Mouse (Mus musculus) E14TG2a.4 (cell line): Measurements from ENCODE around the gene Timm9.

Experiments used
- CTCF ChIP-seq: conservative IDR thresholded peaks from 2 replicates; pipeline ENCODE4 v1.5.1; 2014; ENCODE audit warnings: low read length
- NANOG ChIP-seq: IDR thresholded peaks from 2 replicates; pipeline ENCODE4 v1.6.1; 2014; ENCODE audit warnings: borderline replicate concordance, low read length, mixed read lengths
- POU5F1 ChIP-seq: IDR thresholded peaks from 2 replicates; pipeline ENCODE4 v1.6.1; 2014; ENCODE audit warnings: low read length, borderline replicate concordance

DNA sequence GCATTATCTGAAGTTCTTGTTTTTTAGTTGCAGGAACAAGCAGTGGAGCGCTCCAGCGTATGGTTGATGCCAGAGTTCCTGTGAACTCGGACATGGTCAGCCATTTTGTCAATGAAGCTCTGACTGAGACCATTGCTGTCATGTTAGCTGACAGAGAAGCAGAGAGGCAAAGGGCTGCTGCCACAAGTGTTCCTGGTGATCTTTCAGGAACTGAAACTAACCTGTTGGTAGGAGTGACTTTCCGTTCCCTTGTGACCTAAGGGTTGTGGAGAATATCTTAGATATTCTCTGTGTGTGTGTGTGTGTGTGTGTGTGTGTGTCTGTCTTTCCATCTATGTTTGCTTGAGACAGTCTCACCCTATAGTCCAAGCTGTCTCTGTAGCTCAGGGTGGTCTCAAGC lies 47.9 kb upstream of the Timm9 start:
- TF ChIP-seq CTCF (no peak), NANOG (no peak), POU5F1 (no peak)
